Mouse (Mus musculus) megakaryocyte, embryonic 14.5 days (primary cell): ENCODE data around the gene Slc25a33.

ENCODE experiments used
- FLI1 ChIP-seq: IDR thresholded peaks from 2 replicates; pipeline ENCODE4 v1.6.1; 2012; ENCODE audit warnings: low read length, inconsistent platforms, mixed read lengths
- GATA1 ChIP-seq: IDR thresholded peaks from 3 replicates; pipeline ENCODE4 v1.6.1; 2012; ENCODE audit warnings: mixed read lengths, low read length, inconsistent platforms, borderline replicate concordance

DNA sequence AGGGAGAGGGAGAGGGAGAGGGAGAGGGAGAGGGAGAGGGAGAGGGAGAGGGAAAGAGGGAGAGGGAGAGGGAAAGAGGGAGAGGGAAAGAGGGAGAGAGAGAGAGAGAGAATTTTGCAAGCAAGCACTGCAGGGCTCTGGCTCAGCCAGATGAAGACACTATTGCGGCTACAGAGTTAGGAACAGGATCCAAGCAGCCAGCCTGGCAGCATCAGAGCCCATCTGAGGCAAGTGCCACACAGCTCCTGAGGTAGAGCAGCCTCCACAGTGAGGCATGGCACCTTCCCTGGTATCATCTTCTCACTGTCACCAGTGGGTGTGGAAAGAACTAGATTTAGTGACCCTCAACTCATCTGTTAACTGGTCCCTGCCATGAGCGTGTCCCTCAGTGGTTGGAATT, 24.0 kb upstream of the Slc25a33 start:
- no peak for TF ChIP-seq GATA1
- TF ChIP-seq FLI1, result no peak
